Mouse (Mus musculus) midbrain, embryonic 11.5 days (tissue): ENCODE data around the gene Eml1. TPM values are rescaled to one million over a fixed set of nuclear protein-coding genes. Genes with fewer than 3 reads are reported as not detected.

ENCODE experiments used
- ATAC-seq: fragments of 200-750 bp; cut with Nextera tagmentation; 2 replicates; pipeline ENCODE4 v1.8.0; 2017; ENCODE audit warnings: moderate TSS enrichment, moderate library complexity; ENCODE audit not compliant: low FRiP score
- DNase-seq: peaks from one replicate; pipeline ENCODE4 v3.0.0; 2015; ENCODE audit warnings: low spot score; ENCODE audit errors: missing footprints
- H3K27ac ChIP-seq: fragments of 300-500 bp; sonication (generic); 2 replicates; pipeline ENCODE4 v1.5.1; 2014; ENCODE audit warnings: low read depth, low read length
- H3K27me3 ChIP-seq: fragments of 300-500 bp; sonication (generic); 2 replicates; pipeline ENCODE4 v1.6.1; 2014; ENCODE audit warnings: mild to moderate bottlenecking, low read length, moderate library complexity, mixed read lengths; ENCODE audit not compliant: control insufficient read depth, insufficient read depth
- H3K36me3 ChIP-seq: fragments of 300-500 bp; sonication (generic); 2 replicates; pipeline ENCODE4 v1.6.1; 2014; ENCODE audit warnings: mild to moderate bottlenecking, low read length, moderate library complexity, mixed read lengths; ENCODE audit not compliant: control insufficient read depth, insufficient read depth
- H3K4me1 ChIP-seq: fragments of 300-500 bp; sonication (generic); 2 replicates; pipeline ENCODE4 v1.6.1; 2014; ENCODE audit warnings: low read length; ENCODE audit not compliant: control insufficient read depth, insufficient read depth
- H3K4me2 ChIP-seq: fragments of 300-500 bp; sonication (generic); 2 replicates; pipeline ENCODE4 v1.6.1; 2014; ENCODE audit warnings: mild to moderate bottlenecking, moderate library complexity
- H3K4me3 ChIP-seq: fragments of 300-500 bp; sonication (generic); 2 replicates; pipeline ENCODE4 v1.5.1; 2014; ENCODE audit warnings: low read depth, low read length
- H3K9ac ChIP-seq: fragments of 300-500 bp; sonication (generic); 2 replicates; pipeline ENCODE4 v1.6.1; 2014; ENCODE audit warnings: low read length
- H3K9me3 ChIP-seq: fragments of 300-500 bp; sonication (generic); 2 replicates; pipeline ENCODE4 v1.6.1; 2016; ENCODE audit warnings: low read length; ENCODE audit not compliant: control insufficient read depth
- WGBS: fragments of 180-500 bp; shearing (Covaris S2); extraction: QIAGEN DNeasy Blood & Tissue Kit; methylation state at CpG from one replicate; pipeline ENCODE4 v1.1.7; 2014; 5-methylcytosine and 5-hydroxymethylcytosine counted together
- polyA plus RNA-seq: library from polyadenylated mRNA; unstranded; fragments of >200 nt; fragmentation: Nextera tagmentation; extraction: Ambion mirVana; gene quantifications from 2 replicates; pipeline ENCODE4 v1.2.1, GENCODE M21; 2014

Gene Eml1
- polyA plus RNA-seq, 1 experiment from 2014 or later, result 111 TPM

DNA sequence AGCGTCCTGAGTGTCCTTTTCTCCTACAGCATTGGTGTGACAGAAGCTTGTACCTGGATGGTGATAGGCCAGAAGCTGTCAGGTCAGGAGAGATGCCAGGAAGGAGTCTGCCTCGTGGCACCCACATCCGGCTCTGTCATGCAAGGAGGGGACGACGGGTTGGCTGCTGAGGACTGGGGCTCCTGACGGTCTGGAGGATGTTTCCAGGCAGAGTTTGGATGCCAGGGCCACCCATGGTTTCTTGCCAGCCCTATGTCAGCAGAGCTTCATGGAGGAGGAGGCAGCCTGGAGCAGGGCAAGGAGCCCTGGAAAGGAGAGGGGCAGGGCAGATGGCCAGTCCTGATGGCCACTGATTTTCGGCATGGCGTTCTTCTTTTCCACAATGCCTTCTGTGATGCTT is 28.4 kb downstream of the Eml1 start:
- no peak for DNase-seq
- WGBS, result 86% methylated on average over 8 of the region's 8 CpGs
- Histone ChIP-seq H3K27me3 (no peaks in the 10 kb centered on the region), H3K9ac (no peak overlapping the region), H3K36me3 (no peaks in the 10 kb centered on the region), H3K27ac (no peak overlapping the region), H3K4me3 (no peak overlapping the region), H3K4me1 (peaks cover 25% of the 10 kb centered on the region), H3K9me3 (no peaks in the 10 kb centered on the region), H3K4me2 (no peak overlapping the region)
- no peak for ATAC-seq

DNA sequence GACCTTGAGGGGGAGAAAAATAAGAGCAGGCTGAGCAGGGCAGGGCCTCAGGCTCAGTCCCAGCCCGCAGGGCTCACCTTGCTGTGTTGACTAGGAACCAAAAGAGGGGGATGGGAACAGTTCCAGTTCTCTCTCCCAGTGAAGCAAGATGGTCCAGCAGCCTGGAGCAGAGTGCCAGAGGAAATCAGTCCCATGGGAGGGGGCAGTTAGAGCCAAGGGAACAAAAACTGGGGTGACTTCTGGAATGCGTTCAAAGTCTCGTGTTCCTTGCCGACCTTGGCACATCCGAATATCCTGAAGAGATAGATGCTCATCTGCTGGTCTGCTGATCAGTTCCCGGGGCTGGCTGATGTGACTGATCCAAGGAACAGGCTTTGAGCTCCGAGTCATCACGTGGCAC is 30.2 kb downstream of the Eml1 start:
- no peaks in the 10 kb centered on the region for H3K9me3 ChIP-seq
- no peak overlapping the region for H3K27ac ChIP-seq
- DNase-seq, result no peak
- no peak overlapping the region for H3K4me2 ChIP-seq
- no peaks in the 10 kb centered on the region for H3K36me3 ChIP-seq
- H3K4me1 ChIP-seq, result peaks cover 16% of the 10 kb centered on the region
- WGBS, result 79% methylated on average over 8 of the region's 8 CpGs
- H3K27me3 ChIP-seq, result no peaks in the 10 kb centered on the region
- ATAC-seq, result no peak
- no peak overlapping the region for H3K4me3 ChIP-seq
- no peak overlapping the region for H3K9ac ChIP-seq

DNA sequence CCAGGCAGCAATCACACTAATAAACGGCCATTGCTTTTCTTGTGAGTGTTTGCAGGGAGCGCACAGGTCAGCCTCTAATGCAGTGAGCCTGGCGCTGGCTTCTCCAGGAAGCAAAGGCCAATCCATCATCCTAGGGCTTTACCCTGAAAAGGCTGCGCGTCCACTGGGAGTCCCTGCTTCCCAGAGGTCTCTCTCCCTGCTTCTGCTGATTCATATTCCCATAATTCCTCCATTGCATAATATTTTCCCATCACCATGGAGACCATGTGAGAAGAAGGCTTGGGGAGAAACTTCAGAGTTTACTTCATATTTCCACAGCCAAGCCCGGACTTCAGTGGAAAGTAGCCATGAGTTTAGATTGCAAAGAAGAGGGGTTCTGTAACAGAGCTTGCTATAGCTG is 33.2 kb downstream of the Eml1 start:
- H3K36me3 ChIP-seq, result no peaks in the 10 kb centered on the region
- no peak for ATAC-seq
- no peaks in the 10 kb centered on the region for H3K9me3 ChIP-seq
- DNase-seq, result no peak
- peaks cover 5% of the 10 kb centered on the region; the same call in 1 of the 2 replicates for H3K4me1 ChIP-seq
- H3K4me3 ChIP-seq, result no peak overlapping the region
- no peaks in the 10 kb centered on the region for H3K27me3 ChIP-seq
- H3K4me2 ChIP-seq, result no peak overlapping the region
- H3K9ac ChIP-seq, result no peak overlapping the region
- no peak overlapping the region for H3K27ac ChIP-seq
- WGBS, result 85% methylated on average over 6 of the region's 6 CpGs

DNA sequence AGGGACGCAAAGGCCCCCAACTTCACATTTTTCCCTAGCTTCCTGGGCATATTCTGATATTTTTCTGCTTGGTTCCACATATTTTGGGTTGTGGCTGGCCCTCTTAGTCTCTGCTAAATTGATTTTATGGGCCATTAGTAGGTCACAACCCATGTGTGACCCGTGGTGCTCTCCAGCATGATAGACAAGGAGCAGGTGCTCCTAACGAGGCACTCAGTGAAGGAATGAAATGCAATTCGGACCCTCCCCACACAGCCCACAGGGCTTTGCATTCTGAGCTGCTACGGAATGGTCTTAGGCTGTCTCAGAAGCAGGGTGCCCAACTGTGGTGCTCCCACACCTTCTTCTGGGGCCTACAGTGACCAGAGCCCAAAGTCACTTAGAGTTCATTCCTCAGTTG is 38.3 kb downstream of the Eml1 start:
- Histone ChIP-seq H3K9me3 (no peaks in the 10 kb centered on the region), H3K4me1 (peaks cover 5% of the 10 kb centered on the region; the same call in 1 of the 2 replicates), H3K9ac (no peak overlapping the region), H3K27me3 (no peaks in the 10 kb centered on the region), H3K27ac (no peak overlapping the region), H3K36me3 (no peaks in the 10 kb centered on the region), H3K4me3 (no peak overlapping the region), H3K4me2 (no peak overlapping the region)
- WGBS, result 68% methylated on average over 5 of the region's 5 CpGs
- ATAC-seq (no peak), DNase-seq (no peak)

DNA sequence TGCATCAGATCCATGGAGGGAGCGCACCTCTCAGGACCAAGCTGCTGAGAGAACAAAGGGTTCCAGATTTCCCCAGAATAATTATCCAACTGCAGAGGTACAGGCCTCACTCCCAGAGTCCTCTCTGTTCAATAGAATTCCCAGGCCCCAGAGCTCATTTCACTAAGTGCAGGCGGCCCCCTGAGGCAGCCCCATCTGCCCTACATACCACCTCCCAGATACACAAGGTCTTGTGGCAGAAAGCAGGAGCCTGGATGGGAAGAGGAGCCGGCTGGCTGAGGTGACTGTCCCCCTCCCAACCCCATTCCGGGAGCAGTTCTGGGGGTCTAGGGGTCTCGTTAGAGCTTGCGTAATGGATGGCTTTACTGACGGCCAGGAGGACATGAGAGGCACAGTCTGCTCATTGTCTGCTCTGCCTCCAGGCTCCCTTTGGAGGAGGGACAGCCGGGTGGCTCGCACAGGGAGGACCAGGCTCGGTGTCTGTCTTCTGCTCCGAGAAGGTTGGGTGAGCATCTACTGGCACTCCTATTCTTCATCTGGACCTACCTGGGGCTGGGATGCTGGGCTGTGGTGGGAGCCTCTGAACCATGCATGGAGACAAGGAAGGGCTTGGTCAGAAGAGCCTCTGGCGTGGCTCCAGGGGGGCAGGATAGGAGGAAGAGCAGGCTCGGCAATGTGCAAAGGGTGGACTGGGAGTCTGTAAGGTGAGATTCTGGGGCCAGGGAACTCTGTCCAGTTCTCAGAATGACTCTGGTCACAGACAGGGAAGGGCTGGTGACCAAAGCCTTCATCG is 39.9 kb downstream of the Eml1 start:
- Histone ChIP-seq H3K27me3 (no peaks in the 10 kb centered on the region), H3K36me3 (no peaks in the 10 kb centered on the region), H3K27ac (no peak overlapping the region; the same call in 1 of the 2 replicates), H3K4me2 (no peak overlapping the region), H3K4me3 (no peak overlapping the region), H3K9ac (no peak overlapping the region), H3K4me1 (peaks cover 5% of the 10 kb centered on the region; the same call in 1 of the 2 replicates), H3K9me3 (no peaks in the 10 kb centered on the region)
- ATAC-seq (peak; percentile 50; the same call in 1 of the 2 replicates), DNase-seq (no peak)
- WGBS, result 70% methylated on average over 14 of the region's 14 CpGs

DNA sequence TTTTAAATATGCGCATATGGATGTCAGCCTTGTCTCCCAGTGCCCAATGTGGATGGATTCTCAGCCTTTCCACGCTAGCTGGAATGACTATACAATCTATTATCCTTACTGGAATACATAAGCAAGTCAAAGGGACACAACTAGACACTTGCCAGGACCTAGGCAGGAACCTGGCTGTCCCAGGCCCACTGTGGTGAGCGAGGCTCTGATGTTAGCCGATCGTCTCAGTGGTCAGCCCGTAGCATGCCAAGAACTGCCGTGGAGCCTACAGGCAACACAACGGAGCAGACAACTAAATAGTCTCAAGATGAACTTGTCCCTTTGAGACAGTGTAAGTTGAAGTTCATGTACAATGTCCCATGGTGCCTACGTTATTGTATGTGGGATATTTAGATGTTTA is 44.2 kb downstream of the Eml1 start:
- no peak overlapping the region for H3K27ac ChIP-seq

DNA sequence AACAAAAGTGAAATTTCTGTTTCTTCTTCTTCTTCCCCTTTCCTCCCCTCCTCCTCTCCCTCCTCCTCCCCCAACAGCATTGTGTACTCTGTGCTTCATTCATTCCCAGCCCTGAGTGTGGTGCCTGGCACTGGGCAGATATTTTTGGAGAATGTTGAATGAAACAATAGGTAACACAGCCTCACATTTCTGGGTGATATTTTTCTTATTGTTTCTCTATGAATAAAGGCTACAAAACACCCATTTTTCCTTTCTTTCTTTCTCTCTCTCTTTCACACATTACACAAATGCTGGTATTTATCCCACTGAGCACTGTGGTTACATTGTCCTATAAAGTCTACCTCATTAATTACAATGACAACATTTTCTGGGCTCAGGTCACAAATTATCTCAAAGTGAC is 48.8 kb downstream of the Eml1 start:
- Histone ChIP-seq H3K36me3 (no peaks in the 10 kb centered on the region), H3K27me3 (no peaks in the 10 kb centered on the region), H3K4me1 (peaks cover 5% of the 10 kb centered on the region), H3K27ac (no peak overlapping the region), H3K4me2 (no peak overlapping the region), H3K9me3 (no peaks in the 10 kb centered on the region), H3K4me3 (no peak overlapping the region), H3K9ac (no peak overlapping the region)
- ATAC-seq (no peak), DNase-seq (no peak)

More for the DNA sequence above, 44.2 kb downstream of the Eml1 start:
- Histone ChIP-seq H3K4me1 (no peaks in the 10 kb centered on the region), H3K4me2 (no peak overlapping the region), H3K27me3 (no peaks in the 10 kb centered on the region), H3K9me3 (no peaks in the 10 kb centered on the region), H3K36me3 (no peaks in the 10 kb centered on the region), H3K4me3 (no peak overlapping the region), H3K9ac (no peak overlapping the region)
- WGBS, result 94% methylated on average over 9 of the region's 9 CpGs
- ATAC-seq (no peak), DNase-seq (no peak)

DNA sequence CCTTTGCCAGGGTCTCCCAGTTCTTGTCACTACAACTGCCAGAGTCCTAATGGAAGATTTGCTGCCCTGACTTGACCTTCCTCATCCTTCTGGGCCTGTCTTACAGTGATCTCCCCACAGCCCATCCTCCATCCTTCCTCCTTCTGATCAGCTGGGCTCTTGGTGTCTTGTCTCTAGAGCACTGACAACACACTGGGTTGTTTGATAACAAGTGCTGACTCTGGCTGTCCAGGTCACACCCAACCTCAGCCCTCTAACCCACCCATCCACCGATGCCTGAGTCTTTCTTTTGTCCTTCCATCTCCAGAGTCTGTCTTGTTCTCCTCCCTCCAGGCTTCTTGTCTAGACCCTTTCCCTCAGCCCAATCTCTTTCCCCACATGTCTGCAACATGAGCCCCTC is 50.7 kb downstream of the Eml1 start:
- Histone ChIP-seq H3K4me2 (no peak overlapping the region), H3K4me1 (peaks cover 21% of the 10 kb centered on the region), H3K4me3 (no peak overlapping the region), H3K27ac (no peak overlapping the region), H3K9ac (no peak overlapping the region), H3K9me3 (no peaks in the 10 kb centered on the region), H3K27me3 (no peaks in the 10 kb centered on the region), H3K36me3 (no peaks in the 10 kb centered on the region)
- ATAC-seq (no peak), DNase-seq (no peak)
- 81% methylated on average over 1 of the region's 1 CpGs for WGBS

DNA sequence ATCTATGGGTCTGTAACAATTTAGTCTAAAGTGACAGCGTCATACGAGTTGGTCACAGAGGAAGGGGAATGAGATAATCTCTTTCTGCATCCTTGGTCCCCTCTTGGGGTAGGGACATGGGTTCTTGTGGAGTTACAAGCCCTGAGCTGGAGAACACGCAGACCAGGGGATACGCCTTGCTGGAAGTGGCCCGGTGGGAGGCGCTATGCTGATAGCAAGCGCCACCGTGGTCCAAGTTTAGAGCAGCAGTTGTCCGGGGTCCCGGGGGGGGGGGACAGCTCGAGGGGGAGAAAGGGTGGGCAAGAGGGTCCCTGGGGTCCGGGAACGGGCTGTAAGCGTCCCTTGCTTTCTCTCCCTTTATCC is 51.7 kb downstream of the Eml1 start:
- H3K4me2 ChIP-seq, result peak overlapping the region; percentile 60
- H3K4me3 ChIP-seq, result peak overlapping the region; percentile 71
- DNase-seq (no peak), ATAC-seq (peak; percentile 78)
- no peaks in the 10 kb centered on the region for H3K27me3 ChIP-seq
- peak overlapping the region; percentile 93 for H3K9ac ChIP-seq
- WGBS, result under 1% methylated on average over 14 of the region's 14 CpGs
- no peaks in the 10 kb centered on the region for H3K9me3 ChIP-seq
- peak overlapping the region; percentile 95 for H3K27ac ChIP-seq
- H3K4me1 ChIP-seq, result peaks cover 21% of the 10 kb centered on the region
- no peaks in the 10 kb centered on the region for H3K36me3 ChIP-seq
